Mouse (Mus musculus): ENCODE data around the gene Uchl1. TPM values are rescaled to one million over a fixed set of nuclear protein-coding genes. Genes with fewer than 3 reads are reported as not detected.

Gene Uchl1
- polyA plus RNA-seq, 1 experiment from 2014 or later, result 2,007 TPM

Other genes starting within 250 kb of the Uchl1 start
- 107 and 108 TPM in 2 replicates for gene Apbb2, start 57.3 kb upstream of the Uchl1 start, polyA plus RNA-seq (2015; fragmentation: Nextera tagmentation; extraction: Ambion mirVana)
- 40.4 and 48.8 TPM in 2 replicates for gene Limch1, start 69.7 kb downstream of the Uchl1 start, polyA plus RNA-seq (2015; fragmentation: Nextera tagmentation; extraction: Ambion mirVana)